Mouse (Mus musculus) thymus, adult 18-20 months (tissue): Measurements from ENCODE around the gene Fabp2.

Experiments used
- DNase-seq, 2 experiments: peaks; one replicate each; pipeline ENCODE4 v3.0.0; 2022; ENCODE audit warnings: mixed read lengths in 2 of 2

Gene Fabp2

GRCm38 (mm10) chr3:122894772-122895171, at the start of gene Fabp2:
Gene Fabp2 (plus strand): TSS chr3:122895072.
- no peak for DNase-seq

- DNase-seq = no peak
Observed at GRCm38 (mm10) chr3:122848410-122849034, 46.4 kb upstream of the Fabp2 start.

GRCm38 (mm10) chr3:122855149-122855548, 39.7 kb upstream of the Fabp2 start:
- DNase-seq = no peak

- DNase-seq = no peak
Observed at GRCm38 (mm10) chr3:122859829-122860228, 35.0 kb upstream of the Fabp2 start.

- DNase-seq = no peak
Observed at GRCm38 (mm10) chr3:122860573-122861498, 34.0 kb upstream of the Fabp2 start.

GRCm38 (mm10) chr3:122865092-122865491, 29.8 kb upstream of the Fabp2 start:
- no peak for DNase-seq

- no peak for DNase-seq
Observed at GRCm38 (mm10) chr3:122868270-122868669, 26.6 kb upstream of the Fabp2 start.

- no peak for DNase-seq
Observed at GRCm38 (mm10) chr3:122871596-122871995, 23.3 kb upstream of the Fabp2 start.

- DNase-seq = no peak
Observed at GRCm38 (mm10) chr3:122876870-122877269, 18.0 kb upstream of the Fabp2 start.

GRCm38 (mm10) chr3:122877543-122877942, 17.3 kb upstream of the Fabp2 start:
- DNase-seq = no peak

GRCm38 (mm10) chr3:122878705-122879315, 16.1 kb upstream of the Fabp2 start:
- no peak for DNase-seq

- no peak for DNase-seq
Observed at GRCm38 (mm10) chr3:122887505-122888301, 7.2 kb upstream of the Fabp2 start.

GRCm38 (mm10) chr3:122888371-122888819, 6.5 kb upstream of the Fabp2 start:
- DNase-seq = no peak

GRCm38 (mm10) chr3:122895189-122895731, 388 bp downstream of the Fabp2 start:
- DNase-seq = no peak

GRCm38 (mm10) chr3:122898254-122898653, 3.4 kb downstream of the Fabp2 start:
- no peak for DNase-seq

GRCm38 (mm10) chr3:122903746-122904433, 9.0 kb downstream of the Fabp2 start:
- no peak for DNase-seq

GRCm38 (mm10) chr3:122907841-122908240, 13.0 kb downstream of the Fabp2 start:
- DNase-seq = no peak

GRCm38 (mm10) chr3:122915493-122915892, 20.6 kb downstream of the Fabp2 start:
- DNase-seq = no peak

- DNase-seq = no peak
Observed at GRCm38 (mm10) chr3:122916191-122916680, 21.4 kb downstream of the Fabp2 start.

GRCm38 (mm10) chr3:122918672-122919071, 23.8 kb downstream of the Fabp2 start:
- no peak for DNase-seq

GRCm38 (mm10) chr3:122919260-122919659, 24.4 kb downstream of the Fabp2 start, which contains the start of gene Gm10959:
Gene Gm10959 (minus strand): TSS chr3:122919360.
- no peak for DNase-seq
